17 mouse cellular contexts compared by ENCODE assay signal in genomic region chr11:69883527-69884151, GRCm38 (mm10). TPM values are rescaled to one million over a fixed set of nuclear protein-coding genes. Genes with fewer than 3 reads are reported as not detected.
DNase-seq lines count a peak whose midpoint lies in the region; ATAC-seq and TF ChIP-seq lines count a peak whose summit lies in the region.
"Had no signal": no experiment of that assay in that cellular context is flagged by ENCODE, and none has a peak within 500 bp of the region (broad histone marks: within the 10 kb centered on the region; RNA-seq: fewer than 3 reads in every experiment).

No protein-coding gene starts in this region.

- H3K27ac ChIP-seq in heart, embryonic 16.5 days (ENCODE audit: low read length) = peak overlapping the region; percentile 12; the same call in 1 of the 2 replicates
- 0 out of 2 replicates have a peak overlapping the region, but pooled peaks have one; percentile 62 for H3K27ac ChIP-seq in lung, postnatal 0 days (ENCODE audit: low read length)
- 0 out of 2 replicates have a peak overlapping the region, but pooled peaks have one; percentile 45 for H3K27ac ChIP-seq in stomach, postnatal 0 days (replicated peaks)
- H3K27ac ChIP-seq: forebrain, embryonic 13.5 days; limb, embryonic 13.5 days; midbrain, embryonic 12.5 days had no signal

- peaks cover 18% of the 10 kb centered on the region for H3K4me1 ChIP-seq in heart, embryonic 16.5 days (ENCODE audit: control insufficient read depth, insufficient read depth, low read length)
- peaks cover 11% of the 10 kb centered on the region for H3K4me1 ChIP-seq in lung, postnatal 0 days (ENCODE audit: insufficient read depth, low read depth, low read length)
- H3K4me1 ChIP-seq in stomach, postnatal 0 days (replicated peaks; ENCODE audit: control insufficient read depth, insufficient read depth) = peaks cover 6% of the 10 kb centered on the region

- no peak overlapping the region for H3K4me3 ChIP-seq in heart, embryonic 16.5 days (ENCODE audit: low read length)
- H3K4me3 ChIP-seq in lung, postnatal 0 days (ENCODE audit: low read depth, low read length) = no peak overlapping the region
- no peak overlapping the region for H3K4me3 ChIP-seq in stomach, postnatal 0 days (ENCODE audit: low read depth, low read length)
- H3K4me3 ChIP-seq: embryonic facial prominence, embryonic 12.5 days; forebrain, embryonic 13.5 days; hindbrain, embryonic 10.5 days; limb, embryonic 13.5 days; midbrain, embryonic 12.5 days had no signal

- no peak for ATAC-seq in heart, embryonic 16.5 days (replicated peaks; ENCODE audit: extremely low read depth, insufficient read depth, low FRiP score)
- ATAC-seq in lung, postnatal 0 days = no peak
- ATAC-seq in stomach, postnatal 0 days (ENCODE audit: low FRiP score, low TSS enrichment) = no peak
- ATAC-seq: forebrain, embryonic 13.5 days had no signal

- TF ChIP-seq EP300 in lung, postnatal 0 days (IDR thresholded peaks at IDR 0.05) = no peak
- no peak for TF ChIP-seq EP300 in stomach, postnatal 0 days (optimal IDR thresholded peaks at IDR 0.05)

- no peaks in the 10 kb centered on the region for H3K27me3 ChIP-seq in heart, embryonic 16.5 days (ENCODE audit: control insufficient read depth, insufficient read depth, low read length)
- no peaks in the 10 kb centered on the region for H3K27me3 ChIP-seq in lung, postnatal 0 days (replicated peaks; ENCODE audit: insufficient read depth, low read length)
- H3K27me3 ChIP-seq in stomach, postnatal 0 days (ENCODE audit: control insufficient read depth, insufficient read depth, low read length) = no peaks in the 10 kb centered on the region
- H3K27me3 ChIP-seq: embryonic facial prominence, embryonic 12.5 days; limb, embryonic 13.5 days had no signal

- TF ChIP-seq CTCF in lung, postnatal 0 days (IDR thresholded peaks at IDR 0.05) = no peak
- TF ChIP-seq CTCF in stomach, postnatal 0 days (IDR thresholded peaks at IDR 0.05; ENCODE audit: low read depth) = no peak

- intact Hi-C loops in heart, postnatal 25 days (cut with DNase I) = loop anchor here (2.0 kb wide), 1 partner anchor 15 kb away; no protein-coding TSS in a partner anchor

- WGBS in heart, embryonic 16.5 days = 74% methylated on average over 8 of the region's 8 CpGs
- 80% methylated on average over 8 of the region's 8 CpGs for WGBS in lung, postnatal 0 days
- WGBS in stomach, postnatal 0 days = 68% methylated on average over 8 of the region's 8 CpGs

- H3K4me2 ChIP-seq in heart, embryonic 16.5 days (ENCODE audit: low read depth, low read length) = no peak overlapping the region
- no peak overlapping the region for H3K4me2 ChIP-seq in lung, postnatal 0 days (replicated peaks; ENCODE audit: low read depth, low read length)
- no peak overlapping the region for H3K4me2 ChIP-seq in stomach, postnatal 0 days (replicated peaks; ENCODE audit: low read depth)
- H3K4me2 ChIP-seq: embryonic facial prominence, embryonic 12.5 days; forebrain, embryonic 13.5 days; limb, embryonic 13.5 days; midbrain, embryonic 12.5 days had no signal

- no peaks in the 10 kb centered on the region for H3K9me3 ChIP-seq in heart, embryonic 16.5 days (replicated peaks; ENCODE audit: control insufficient read depth, low read length)
- H3K9me3 ChIP-seq in lung, postnatal 0 days (ENCODE audit: low read length) = no peaks in the 10 kb centered on the region
- H3K9me3 ChIP-seq in stomach, postnatal 0 days (ENCODE audit: control insufficient read depth, low read length) = no peaks in the 10 kb centered on the region
- H3K9me3 ChIP-seq: embryonic facial prominence, embryonic 12.5 days; forebrain, embryonic 13.5 days; hindbrain, embryonic 10.5 days; limb, embryonic 13.5 days; midbrain, embryonic 12.5 days had no signal

- DNase-seq in adrenal gland, postnatal 14 days = peak; percentile 35
- DNase-seq in adrenal gland, adult 2 months = no peak
- DNase-seq in heart, postnatal 25 days (ENCODE audit: low spot score) = no peak
- no peak for DNase-seq in lung, postnatal 0 days (ENCODE audit: low spot score)
- DNase-seq in lung, postnatal 4 days = no peak
- DNase-seq in stomach, postnatal 0 days (ENCODE audit: low spot score) = no peak
- no peak for DNase-seq in urinary bladder, adult 18-20 months (ENCODE audit: low spot score in 2 of 2)

- no peaks in the 10 kb centered on the region for H3K36me3 ChIP-seq in heart, embryonic 16.5 days (ENCODE audit: control insufficient read depth, insufficient read depth)
- no peaks in the 10 kb centered on the region for H3K36me3 ChIP-seq in lung, postnatal 0 days (ENCODE audit: insufficient read depth, low read length)
- no peaks in the 10 kb centered on the region for H3K36me3 ChIP-seq in stomach, postnatal 0 days (ENCODE audit: control insufficient read depth, insufficient read depth, low read length)
- H3K36me3 ChIP-seq: embryonic facial prominence, embryonic 12.5 days; hindbrain, embryonic 10.5 days; limb, embryonic 13.5 days; midbrain, embryonic 12.5 days had no signal

- no peak overlapping the region for H3K9ac ChIP-seq in heart, embryonic 16.5 days (ENCODE audit: low read length)
- no peak overlapping the region for H3K9ac ChIP-seq in lung, postnatal 0 days (replicated peaks; ENCODE audit: low read depth)
- H3K9ac ChIP-seq in stomach, postnatal 0 days (ENCODE audit: low read length) = no peak overlapping the region
- H3K9ac ChIP-seq: embryonic facial prominence, embryonic 12.5 days; forebrain, embryonic 13.5 days; limb, embryonic 13.5 days; midbrain, embryonic 12.5 days had no signal

RNA-seq across cellular contexts. Expression of gene Kctd11, which starts 2.4 kb away (rescaled TPM):
- total RNA-seq in adrenal gland, postnatal 14 days (2021) = 4.1 and 4.4 TPM in 2 replicates
- total RNA-seq in adrenal gland, adult 2 months (2021) = 1 to 10 TPM; 3.2 to 5.7 TPM
- polyA plus RNA-seq in adrenal gland, adult 2 months (2012; rRNA removed) = 4.1 and 4.9 TPM in 2 replicates
- polyA plus RNA-seq in heart, embryonic 16.5 days (2015; fragmentation: Nextera tagmentation; extraction: Ambion mirVana) = 3.9 and 4.3 TPM in 2 replicates
- total RNA-seq in heart, postnatal 25 days (2021) = 1 to 10 TPM; 2.5 to 3.5 TPM
- 10.1 and 11.4 TPM in 2 replicates for polyA plus RNA-seq in lung, postnatal 0 days (2015; fragmentation: Nextera tagmentation; extraction: Ambion mirVana)
- polyA plus RNA-seq in stomach, postnatal 0 days (2015; fragmentation: Nextera tagmentation; extraction: Ambion mirVana) = 15.9 and 18.1 TPM in 2 replicates

RNA-seq across cellular contexts. Expression of gene Tmem95, which starts 5.8 kb away (rescaled TPM):
- not detected in 2 replicates for total RNA-seq in adrenal gland, postnatal 14 days (2021)
- not detected for total RNA-seq in adrenal gland, adult 2 months (2021)
- not detected in 2 replicates for polyA plus RNA-seq in adrenal gland, adult 2 months (2012; rRNA removed)
- not detected in 2 replicates for polyA plus RNA-seq in heart, embryonic 16.5 days (2015; fragmentation: Nextera tagmentation; extraction: Ambion mirVana)
- not detected for total RNA-seq in heart, postnatal 25 days (2021)
- not detected in 2 replicates for polyA plus RNA-seq in lung, postnatal 0 days (2015; fragmentation: Nextera tagmentation; extraction: Ambion mirVana)
- polyA plus RNA-seq in stomach, postnatal 0 days (2015; fragmentation: Nextera tagmentation; extraction: Ambion mirVana) = 0.25 and 0.54 TPM in 2 replicates
- total RNA-seq: ES-E14; gastrocnemius, adult 18-20 months; layer of hippocampus, postnatal 10 days had no signal
- polyA plus RNA-seq: embryonic facial prominence, embryonic 12.5 days; forebrain, embryonic 13.5 days; hindbrain, embryonic 10.5 days; lung, embryonic 16.5 days; midbrain, embryonic 12.5 days had no signal

RNA-seq across cellular contexts. Expression of gene Acap1, which starts 11.7 kb away (rescaled TPM):
- 2.1 and 14.4 TPM in 2 replicates for total RNA-seq in adrenal gland, postnatal 14 days (2021)
- total RNA-seq in adrenal gland, adult 2 months (2021) = under 1 TPM; 0.46 to 0.69 TPM
- polyA plus RNA-seq in adrenal gland, adult 2 months (2012; rRNA removed) = 0.71 and 1.0 TPM in 2 replicates
- polyA plus RNA-seq in heart, embryonic 16.5 days (2015; fragmentation: Nextera tagmentation; extraction: Ambion mirVana) = 10.8 and 19.9 TPM in 2 replicates
- 1 to 10 TPM in 1 of 2 experiments, under 1 TPM in 1; 0.88 to 1.1 TPM for total RNA-seq in heart, postnatal 25 days (2021)
- 1.5 and 1.7 TPM in 2 replicates for polyA plus RNA-seq in lung, postnatal 0 days (2015; fragmentation: Nextera tagmentation; extraction: Ambion mirVana)
- 0.70 and 0.71 TPM in 2 replicates for polyA plus RNA-seq in stomach, postnatal 0 days (2015; fragmentation: Nextera tagmentation; extraction: Ambion mirVana)

RNA-seq across cellular contexts. Expression of gene 2810408A11Rik, which starts 17.1 kb away (rescaled TPM):
- total RNA-seq in adrenal gland, postnatal 14 days (2021) = 1.8 and 2.1 TPM in 2 replicates
- total RNA-seq in adrenal gland, adult 2 months (2021) = under 1 TPM; 0.66 to 0.86 TPM
- polyA plus RNA-seq in adrenal gland, adult 2 months (2012; rRNA removed) = 0.18 and 0.74 TPM in 2 replicates
- 4.1 and 4.4 TPM in 2 replicates for polyA plus RNA-seq in heart, embryonic 16.5 days (2015; fragmentation: Nextera tagmentation; extraction: Ambion mirVana)
- total RNA-seq in heart, postnatal 25 days (2021) = under 1 TPM; 0.17 to 0.23 TPM
- polyA plus RNA-seq in lung, postnatal 0 days (2015; fragmentation: Nextera tagmentation; extraction: Ambion mirVana) = 6.4 and 7.0 TPM in 2 replicates
- polyA plus RNA-seq in stomach, postnatal 0 days (2015; fragmentation: Nextera tagmentation; extraction: Ambion mirVana) = 5.6 and 5.9 TPM in 2 replicates

RNA-seq across cellular contexts. Expression of gene Neurl4, which starts 17.2 kb away (rescaled TPM):
- total RNA-seq in adrenal gland, postnatal 14 days (2021) = 45.9 and 48.8 TPM in 2 replicates
- 10 to 100 TPM; 40.6 to 44.2 TPM for total RNA-seq in adrenal gland, adult 2 months (2021)
- 38.6 and 47.6 TPM in 2 replicates for polyA plus RNA-seq in adrenal gland, adult 2 months (2012; rRNA removed)
- 7.4 and 8.7 TPM in 2 replicates for polyA plus RNA-seq in heart, embryonic 16.5 days (2015; fragmentation: Nextera tagmentation; extraction: Ambion mirVana)
- 10 to 100 TPM; 44.9 to 46.0 TPM for total RNA-seq in heart, postnatal 25 days (2021)
- 3.8 and 3.9 TPM in 2 replicates for polyA plus RNA-seq in lung, postnatal 0 days (2015; fragmentation: Nextera tagmentation; extraction: Ambion mirVana)
- polyA plus RNA-seq in stomach, postnatal 0 days (2015; fragmentation: Nextera tagmentation; extraction: Ambion mirVana) = 2.3 and 3.9 TPM in 2 replicates

Comparison
In these comparisons a context has a peak if more than half of its experiments do, and no peak if none do; other contexts are left out.
1. H3K27ac ChIP-seq: peak in every context shown above with its lines; median percentile 62 in lung, postnatal 0 days; 45 in stomach, postnatal 0 days; 12 in heart, embryonic 16.5 days.